Comparison of ENCODE assay signal across 28 mouse cellular contexts in the genomic region with DNA sequence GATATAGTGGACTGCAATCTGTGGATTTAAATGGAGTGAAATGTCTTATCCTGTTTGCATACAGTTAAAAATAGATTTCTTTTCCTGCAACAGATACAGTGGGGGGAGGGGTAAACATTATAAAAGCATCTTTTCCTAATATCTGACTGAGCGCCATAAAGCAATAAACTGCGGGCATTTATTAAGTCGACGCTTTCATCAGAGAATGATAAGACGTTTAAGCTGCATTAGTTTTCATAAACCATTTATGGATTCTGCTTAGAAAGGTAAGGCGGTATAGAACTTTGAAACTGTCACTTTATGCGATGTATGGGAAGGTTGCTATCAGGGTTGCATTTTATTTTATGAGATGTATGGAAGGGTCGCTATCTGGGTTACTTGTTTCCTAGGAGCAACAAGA.
DNase-seq lines count a peak whose midpoint lies in the region; ATAC-seq and TF ChIP-seq lines count a peak whose summit lies in the region.
"Had no signal": no experiment of that assay in that cellular context is flagged by ENCODE, and none has a peak within 500 bp of the region (broad histone marks: within the 10 kb centered on the region; RNA-seq: fewer than 3 reads in every experiment).

No protein-coding gene starts in this region.

- peak; percentile 5 for DNase-seq in heart, adult 11 months
- DNase-seq in heart, adult 9 months (ENCODE audit: low spot score in 2 of 2), result no peak
- no peak for DNase-seq in midbrain, embryonic 10.5 days (ENCODE audit: low spot score)
- no peak for DNase-seq in adrenal gland, postnatal 4 days (ENCODE audit: low spot score in 2 of 2)
- DNase-seq: adrenal gland, adult 8-10 months; adrenal gland, postnatal 14 days; adrenal gland, postnatal 36 days; B cell, adult 2 months; cerebellum, adult 11 months; cerebellum, adult 18-20 months; cerebellum, adult 8-10 months; cerebellum, adult 9-11 months; cerebellum, postnatal 14 days; cerebellum, postnatal 36 days; embryo, embryonic 11 days had no signal

- H3K36me3 ChIP-seq in midbrain, embryonic 15.5 days (replicated peaks), result no peaks in the 10 kb centered on the region
- peaks cover 38% of the 10 kb centered on the region for H3K36me3 ChIP-seq in midbrain, embryonic 10.5 days
- H3K36me3 ChIP-seq in intestine, embryonic 15.5 days, result no peaks in the 10 kb centered on the region
- no peaks in the 10 kb centered on the region for H3K36me3 ChIP-seq in small intestine, adult 2 months (ENCODE audit: control insufficient read depth, insufficient read depth, low read length)
- H3K36me3 ChIP-seq: embryonic facial prominence, embryonic 15.5 days had no signal

- no peaks in the 10 kb centered on the region for H3K4me1 ChIP-seq in midbrain, embryonic 15.5 days
- no peaks in the 10 kb centered on the region for H3K4me1 ChIP-seq in midbrain, embryonic 10.5 days
- peaks cover 16% of the 10 kb centered on the region for H3K4me1 ChIP-seq in intestine, embryonic 15.5 days (replicated peaks)
- peaks cover 16% of the 10 kb centered on the region for H3K4me1 ChIP-seq in small intestine, adult 2 months (ENCODE audit: control insufficient read depth, insufficient read depth, insufficient read length, low read length)
- H3K4me1 ChIP-seq: forebrain, embryonic 15.5 days had no signal

- H3K9ac ChIP-seq in midbrain, embryonic 15.5 days, result no peak overlapping the region
- no peak overlapping the region for H3K9ac ChIP-seq in intestine, embryonic 15.5 days
- H3K9ac ChIP-seq: embryonic facial prominence, embryonic 13.5 days; embryonic facial prominence, embryonic 15.5 days; forebrain, embryonic 13.5 days; forebrain, embryonic 15.5 days had no signal

- no peak overlapping the region for H3K4me3 ChIP-seq in midbrain, embryonic 15.5 days
- no peak overlapping the region for H3K4me3 ChIP-seq in midbrain, embryonic 10.5 days
- no peak overlapping the region for H3K4me3 ChIP-seq in intestine, embryonic 15.5 days (replicated peaks)
- H3K4me3 ChIP-seq in small intestine, adult 2 months (ENCODE audit: low read depth, low read length), result no peak overlapping the region
- H3K4me3 ChIP-seq: embryonic facial prominence, embryonic 13.5 days; embryonic facial prominence, embryonic 15.5 days; erythroblast, embryonic 14.5 days; forebrain, embryonic 13.5 days; forebrain, embryonic 15.5 days had no signal

- 93% methylated on average over 8 of the region's 8 CpGs for WGBS in midbrain, embryonic 15.5 days
- WGBS in midbrain, embryonic 10.5 days, result 94% methylated on average over 8 of the region's 8 CpGs
- 70% methylated on average over 8 of the region's 8 CpGs for WGBS in intestine, embryonic 15.5 days
- WGBS in small intestine, adult 2 months, result 37% methylated on average over 8 of the region's 8 CpGs

- H3K9me3 ChIP-seq in midbrain, embryonic 15.5 days, result no peaks in the 10 kb centered on the region
- no peaks in the 10 kb centered on the region; the same call in 1 of the 2 replicates for H3K9me3 ChIP-seq in midbrain, embryonic 10.5 days (replicated peaks)
- no peaks in the 10 kb centered on the region for H3K9me3 ChIP-seq in intestine, embryonic 15.5 days
- H3K9me3 ChIP-seq: embryonic facial prominence, embryonic 13.5 days; embryonic facial prominence, embryonic 15.5 days; forebrain, embryonic 13.5 days; forebrain, embryonic 15.5 days; G1E had no signal

- H3K27ac ChIP-seq in midbrain, embryonic 15.5 days, result 0 out of 2 replicates have a peak overlapping the region, but pooled peaks have one; percentile 34
- no peak overlapping the region for H3K27ac ChIP-seq in midbrain, embryonic 10.5 days (replicated peaks)
- no peak overlapping the region for H3K27ac ChIP-seq in intestine, embryonic 15.5 days
- peak overlapping the region; percentile 84 for H3K27ac ChIP-seq in small intestine, adult 2 months (ENCODE audit: insufficient read depth, low read depth, low read length)
- H3K27ac ChIP-seq: embryonic facial prominence, embryonic 13.5 days; embryonic facial prominence, embryonic 15.5 days; forebrain, embryonic 13.5 days; forebrain, embryonic 15.5 days had no signal

- TF ChIP-seq CTCF in small intestine, adult 2 months (IDR thresholded peaks at IDR 0.05; ENCODE audit: extremely low read depth, insufficient read length, insufficient replicate concordance, low read depth, low read length), result no peak

- H3K4me2 ChIP-seq in midbrain, embryonic 15.5 days, result no peak overlapping the region
- H3K4me2 ChIP-seq in intestine, embryonic 15.5 days (replicated peaks), result no peak overlapping the region
- H3K4me2 ChIP-seq: embryonic facial prominence, embryonic 13.5 days; embryonic facial prominence, embryonic 15.5 days; forebrain, embryonic 13.5 days; forebrain, embryonic 15.5 days had no signal

- ATAC-seq in midbrain, embryonic 15.5 days (replicated peaks), result no peak
- ATAC-seq in intestine, embryonic 15.5 days, result peak; percentile 69
- ATAC-seq: activated CD4-positive, CD25-positive, alpha-beta regulatory T cell, adult 4 months; CD4-positive, CD25-positive, alpha-beta regulatory T cell, adult 4 months; forebrain, embryonic 13.5 days; forebrain, embryonic 15.5 days; Patski had no signal

- no peak for TF ChIP-seq POLR2A in small intestine, adult 2 months (IDR thresholded peaks at IDR 0.05; ENCODE audit: low read depth, low read length)

- H3K27me3 ChIP-seq in midbrain, embryonic 15.5 days (replicated peaks), result no peaks in the 10 kb centered on the region
- H3K27me3 ChIP-seq in midbrain, embryonic 10.5 days (ENCODE audit: low read depth, poor library complexity, severe bottlenecking), result no peaks in the 10 kb centered on the region
- H3K27me3 ChIP-seq in intestine, embryonic 15.5 days (replicated peaks), result no peaks in the 10 kb centered on the region
- no peaks in the 10 kb centered on the region for H3K27me3 ChIP-seq in small intestine, adult 2 months (ENCODE audit: control insufficient read depth, insufficient read depth, low read length)
- H3K27me3 ChIP-seq: CH12.LX; embryonic facial prominence, embryonic 13.5 days; embryonic facial prominence, embryonic 15.5 days; forebrain, embryonic 13.5 days; forebrain, embryonic 15.5 days; Patski had no signal

Comparison
In these comparisons a context has a peak if more than half of its experiments do, and no peak if none do; other contexts are left out.
1. H3K27ac ChIP-seq: peak in midbrain, embryonic 15.5 days (single experiment) and small intestine, adult 2 months (single experiment); none in midbrain, embryonic 10.5 days (single experiment) and intestine, embryonic 15.5 days (single experiment).